Mouse (Mus musculus): ENCODE data around the gene Klhl4. TPM values are rescaled to one million over a fixed set of nuclear protein-coding genes. Genes with fewer than 3 reads are reported as not detected.

Gene Klhl4
- 25.4 and 26.7 TPM in 2 replicates for polyA plus RNA-seq (2015; fragmentation: Nextera tagmentation; extraction: Ambion mirVana)

GRCm38 (mm10) chrX:114473782-114474731 is at the start of gene Klhl4:
TSS of gene Klhl4 (plus strand) at chrX:114474333.
- peak; percentile 91 for ATAC-seq (ENCODE audit: low FRiP score, low TSS enrichment)
- no peaks in the 10 kb centered on the region for H3K4me1 ChIP-seq (ENCODE audit: insufficient read depth, low read length)
- peak within 1 kb of the TSS; percentile 43 for H3K4me2 ChIP-seq (replicated peaks; ENCODE audit: low read depth, low read length)
- 38% methylated on average over 14 of the region's 14 CpGs for WGBS
- H3K9ac ChIP-seq (replicated peaks; ENCODE audit: low read length) = 0 out of 2 replicates have a peak within 1 kb of the TSS, but pooled peaks have one; percentile 9
- no peaks in the 10 kb centered on the region for H3K27me3 ChIP-seq (ENCODE audit: insufficient read depth, low read length)
- no peaks in the 10 kb centered on the region for H3K36me3 ChIP-seq (ENCODE audit: insufficient read depth, low read length)
- no peak within 1 kb of the TSS for H3K27ac ChIP-seq (ENCODE audit: low read length)
- H3K9me3 ChIP-seq (ENCODE audit: low read length) = no peaks in the 10 kb centered on the region
- peak within 1 kb of the TSS; percentile 34 for H3K4me3 ChIP-seq (ENCODE audit: low read length)

GRCm38 (mm10) chrX:114484153-114484552 is 10.0 kb downstream of the Klhl4 start:
- ATAC-seq (ENCODE audit: low FRiP score, low TSS enrichment) = no peak
- H3K27me3 ChIP-seq (ENCODE audit: insufficient read depth, low read length) = no peaks in the 10 kb centered on the region
- H3K27ac ChIP-seq (ENCODE audit: low read length) = no peak overlapping the region
- H3K9me3 ChIP-seq (ENCODE audit: low read length) = no peaks in the 10 kb centered on the region
- no peak overlapping the region for H3K4me3 ChIP-seq (ENCODE audit: low read length)
- H3K4me2 ChIP-seq (replicated peaks; ENCODE audit: low read depth, low read length) = no peak overlapping the region
- no peaks in the 10 kb centered on the region for H3K36me3 ChIP-seq (ENCODE audit: insufficient read depth, low read length)
- no peaks in the 10 kb centered on the region for H3K4me1 ChIP-seq (ENCODE audit: insufficient read depth, low read length)
- no peak overlapping the region for H3K9ac ChIP-seq (replicated peaks; ENCODE audit: low read length)

GRCm38 (mm10) chrX:114486691-114487090 is 12.6 kb downstream of the Klhl4 start:
- H3K27ac ChIP-seq (ENCODE audit: low read length) = no peak overlapping the region
- no peak overlapping the region for H3K4me3 ChIP-seq (ENCODE audit: low read length)
- no peak overlapping the region for H3K4me2 ChIP-seq (replicated peaks; ENCODE audit: low read depth, low read length)
- no peaks in the 10 kb centered on the region for H3K27me3 ChIP-seq (ENCODE audit: insufficient read depth, low read length)
- no peaks in the 10 kb centered on the region for H3K36me3 ChIP-seq (ENCODE audit: insufficient read depth, low read length)
- ATAC-seq (ENCODE audit: low FRiP score, low TSS enrichment) = no peak
- no peak overlapping the region for H3K9ac ChIP-seq (replicated peaks; ENCODE audit: low read length)
- H3K9me3 ChIP-seq (ENCODE audit: low read length) = no peaks in the 10 kb centered on the region
- H3K4me1 ChIP-seq (ENCODE audit: insufficient read depth, low read length) = no peaks in the 10 kb centered on the region

GRCm38 (mm10) chrX:114558141-114558540 is 84.0 kb downstream of the Klhl4 start:
- H3K27ac ChIP-seq (ENCODE audit: low read length) = no peak overlapping the region
- H3K9ac ChIP-seq (replicated peaks; ENCODE audit: low read length) = no peak overlapping the region
- no peaks in the 10 kb centered on the region for H3K9me3 ChIP-seq (ENCODE audit: low read length)
- H3K4me3 ChIP-seq (ENCODE audit: low read length) = no peak overlapping the region
- H3K27me3 ChIP-seq (ENCODE audit: insufficient read depth, low read length) = no peaks in the 10 kb centered on the region
- ATAC-seq (ENCODE audit: low FRiP score, low TSS enrichment) = no peak
- 33% methylated on average over 3 of the region's 3 CpGs for whole genome bisulfite sequencing
- no peaks in the 10 kb centered on the region for H3K4me1 ChIP-seq (ENCODE audit: insufficient read depth, low read length)
- no peaks in the 10 kb centered on the region for H3K36me3 ChIP-seq (ENCODE audit: insufficient read depth, low read length)
- H3K4me2 ChIP-seq (replicated peaks; ENCODE audit: low read depth, low read length) = no peak overlapping the region

- H3K9me3 ChIP-seq (ENCODE audit: low read length) = no peaks in the 10 kb centered on the region
- no peak overlapping the region for H3K4me2 ChIP-seq (replicated peaks; ENCODE audit: low read depth, low read length)
- H3K27me3 ChIP-seq (ENCODE audit: insufficient read depth, low read length) = no peaks in the 10 kb centered on the region
- no peak overlapping the region for H3K4me3 ChIP-seq (ENCODE audit: low read length)
- no peak for ATAC-seq (ENCODE audit: low FRiP score, low TSS enrichment)
- no peaks in the 10 kb centered on the region for H3K4me1 ChIP-seq (ENCODE audit: insufficient read depth, low read length)
- H3K9ac ChIP-seq (replicated peaks; ENCODE audit: low read length) = no peak overlapping the region
- no peaks in the 10 kb centered on the region for H3K36me3 ChIP-seq (ENCODE audit: insufficient read depth, low read length)
- WGBS = 53% methylated on average over 1 of the region's 1 CpGs
- H3K27ac ChIP-seq (ENCODE audit: low read length) = no peak overlapping the region
Measured at GRCm38 (mm10) chrX:114582311-114582710, 108.2 kb downstream of the Klhl4 start.

Data from kidney, embryonic 16.5 days (tissue).